Mouse (Mus musculus) erythroid progenitor cell, adult 5-6 weeks (primary cell): ENCODE measurements around the gene Rbfox2. TPM values are rescaled to one million over a fixed set of nuclear protein-coding genes. Genes with fewer than 3 reads are reported as not detected.
"Not testable (repeated sequence)": the region's sequence is repeated elsewhere in the genome, so short reads cannot be mapped to it uniquely, and the experiment has no call there.

Experiments used
- ATAC-seq: replicated peaks from 2 replicates; pipeline ENCODE4 v1.8.0; 2016; ENCODE audit warnings: moderate number of reproducible peaks, mild to moderate bottlenecking, moderate TSS enrichment, inconsistent platforms; ENCODE audit not compliant: poor library complexity, low FRiP score, severe bottlenecking
- total RNA-seq, 2 experiments: library from RNA; stranded (forward) in 1 of 2; stranded (reverse) in 1 of 2; fragments of 150-400 nt in 1 of 2; fragments of 186-747, 209-891 nt in 1 of 2; gene quantifications; 2 replicates each; pipeline versions ENCODE4 v1.2.3 to v1.2.4; 2015 to 2017; ENCODE audit warnings: low replicate concordance in 2 of 2

Gene Rbfox2
- total RNA-seq, 2 experiments from 2014 or later = not detected

GRCm38 (mm10) chr15:77276838-77277725, 29.7 kb downstream of the Rbfox2 start:
- no peak for ATAC-seq

DNA sequence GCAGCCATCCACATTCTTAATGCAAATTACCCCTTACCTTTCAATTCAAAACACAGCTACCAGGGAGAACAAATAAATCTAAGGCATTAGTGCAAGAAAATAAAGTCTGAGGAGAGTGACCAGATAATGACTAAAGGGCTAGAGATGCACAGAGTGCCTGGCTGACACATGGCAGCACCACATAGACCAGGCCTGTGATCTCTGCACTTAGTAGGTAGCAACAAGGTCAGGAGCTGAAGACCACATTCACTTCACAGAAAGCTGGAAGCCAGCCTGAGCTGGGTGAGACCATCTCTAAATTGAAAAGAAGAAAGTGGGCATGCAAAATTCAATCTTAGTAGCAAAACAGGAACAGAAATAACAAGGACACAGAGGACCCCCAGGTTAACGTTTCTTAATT, 30.5 kb downstream of the Rbfox2 start:
- ATAC-seq = no peak

- ATAC-seq = no peak
Observed at GRCm38 (mm10) chr15:77275572-77275971, 31.2 kb downstream of the Rbfox2 start.

- ATAC-seq = no peak
Observed at GRCm38 (mm10) chr15:77273947-77274346, 32.9 kb downstream of the Rbfox2 start.

- ATAC-seq = no peak
Observed at GRCm38 (mm10) chr15:77271285-77271684, 35.5 kb downstream of the Rbfox2 start.

GRCm38 (mm10) chr15:77269496-77269895, 37.3 kb downstream of the Rbfox2 start:
- not testable (repeated sequence) for ATAC-seq

DNA sequence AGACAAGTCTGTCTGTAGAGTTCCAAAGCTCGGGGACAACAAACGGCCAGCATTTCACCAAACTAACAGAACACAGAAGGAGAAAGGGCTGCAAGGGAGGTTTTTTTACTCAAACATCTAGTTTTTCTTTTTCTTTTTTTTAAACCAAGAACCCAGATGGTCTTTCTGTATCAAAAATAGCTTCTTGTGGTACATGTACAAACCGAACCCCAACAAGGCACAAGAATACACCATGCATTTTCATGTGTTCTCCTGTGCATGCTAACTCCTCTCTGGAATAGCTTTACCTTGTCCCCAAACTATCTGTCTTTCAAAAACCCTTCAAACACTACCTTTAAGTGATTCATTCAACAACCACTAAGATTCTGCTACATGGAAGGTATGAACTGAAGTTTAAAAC, 38.4 kb downstream of the Rbfox2 start:
- no peak for ATAC-seq

GRCm38 (mm10) chr15:77265318-77265717, 41.5 kb downstream of the Rbfox2 start:
- no peak for ATAC-seq

- no peak for ATAC-seq
Observed at GRCm38 (mm10) chr15:77264314-77264713, 42.5 kb downstream of the Rbfox2 start.

GRCm38 (mm10) chr15:77262782-77263181, 44.0 kb downstream of the Rbfox2 start:
- ATAC-seq = no peak

- no peak for ATAC-seq
Observed at GRCm38 (mm10) chr15:77257437-77258229, 49.2 kb downstream of the Rbfox2 start.

- ATAC-seq = no peak
Observed at GRCm38 (mm10) chr15:77256782-77257181, 50.0 kb downstream of the Rbfox2 start.

GRCm38 (mm10) chr15:77254636-77255035, 52.2 kb downstream of the Rbfox2 start:
- ATAC-seq = no peak

- no peak for ATAC-seq
Observed at GRCm38 (mm10) chr15:77254128-77254527, 52.7 kb downstream of the Rbfox2 start.

DNA sequence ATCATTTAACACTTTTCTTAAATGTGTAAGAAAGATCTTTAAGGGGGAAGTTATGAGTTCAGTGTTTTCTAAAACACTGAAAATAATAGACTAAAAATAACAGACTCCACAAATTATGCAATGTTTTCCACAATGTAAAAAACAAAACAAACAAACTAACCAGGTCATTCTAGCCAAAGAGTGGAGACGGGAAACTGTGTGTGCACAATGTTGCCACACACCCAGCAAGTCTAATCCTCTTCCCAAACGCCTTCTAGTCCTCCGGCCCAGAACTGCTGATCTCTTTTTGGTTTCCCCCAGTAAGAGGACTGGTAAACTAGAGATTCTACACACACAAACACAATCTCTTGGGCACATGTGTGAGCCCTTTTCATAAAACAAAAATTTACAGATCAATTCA, 55.1 kb downstream of the Rbfox2 start:
- ATAC-seq = no peak

GRCm38 (mm10) chr15:77250806-77251205, 56.0 kb downstream of the Rbfox2 start:
- ATAC-seq = no peak

DNA sequence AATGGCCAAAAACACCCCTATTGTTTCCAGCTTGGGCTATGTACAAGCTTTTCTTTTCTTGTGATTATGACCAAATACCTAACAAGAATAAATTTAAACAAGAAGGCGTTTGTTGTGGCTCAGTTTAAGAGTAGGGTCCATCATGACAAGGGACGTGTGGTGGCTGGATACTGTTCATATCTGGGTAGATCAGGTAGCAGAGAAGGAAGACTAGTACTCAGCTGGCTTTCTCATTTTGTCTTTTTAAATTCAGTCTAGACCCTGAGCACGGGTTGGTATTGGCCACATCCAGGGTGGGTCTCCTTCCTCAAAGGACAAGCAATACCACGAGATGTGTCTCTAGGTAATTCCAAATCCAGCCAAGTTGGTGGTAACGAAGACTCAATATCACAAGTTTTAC, 57.4 kb downstream of the Rbfox2 start:
- no peak for ATAC-seq

GRCm38 (mm10) chr15:77245418-77246365, 61.1 kb downstream of the Rbfox2 start:
- ATAC-seq = no peak

DNA sequence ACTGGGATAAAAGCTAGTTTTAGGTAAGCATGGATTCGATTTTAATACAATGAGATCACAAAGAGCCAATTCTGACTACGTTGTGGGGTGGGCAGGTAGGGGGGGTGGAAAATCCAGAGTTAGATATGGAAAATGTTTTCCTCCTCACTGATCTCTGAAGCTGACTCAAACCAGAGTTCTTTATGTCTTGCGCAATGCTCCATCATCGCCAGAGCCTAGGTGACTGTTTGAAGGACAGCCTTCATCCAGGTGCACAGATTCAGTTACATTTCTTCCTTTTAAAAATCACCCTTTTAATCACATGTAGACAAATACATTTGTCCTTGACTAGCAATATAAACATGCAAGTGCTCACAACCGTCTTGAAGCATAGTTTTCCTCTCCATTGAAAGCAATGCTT, 62.2 kb downstream of the Rbfox2 start:
- ATAC-seq = no peak
